Mouse (Mus musculus): Measurements from ENCODE around the gene Vti1a.

GRCm38 (mm10) chr19:55290621-55291270, 25.3 kb upstream of the Vti1a start:
- TF ChIP-seq MAFK (IDR thresholded peaks at IDR 0.05; ENCODE audit: insufficient read depth, low read depth, low read length), result no peak
- no peak for TF ChIP-seq HCFC1 (IDR thresholded peaks at IDR 0.05; ENCODE audit: borderline replicate concordance, insufficient read depth, low read length)
- TF ChIP-seq ZNF384 (IDR thresholded peaks at IDR 0.05; ENCODE audit: low read depth, low read length), result no peak
- no peak for TF ChIP-seq ZC3H11A (IDR thresholded peaks at IDR 0.05; ENCODE audit: borderline replicate concordance, low read depth, low read length)
- no peak for TF ChIP-seq CHD2 (IDR thresholded peaks at IDR 0.05; ENCODE audit: low read depth, low read length)

Measured in ES-E14 (cell line).